Mouse (Mus musculus) E14TG2a.4 (cell line): ENCODE data around the gene Slc4a1ap.

ENCODE experiments used
- CTCF ChIP-seq: conservative IDR thresholded peaks from 2 replicates; pipeline ENCODE4 v1.5.1; 2014; ENCODE audit warnings: low read length
- POU5F1 ChIP-seq: IDR thresholded peaks from 2 replicates; pipeline ENCODE4 v1.6.1; 2014; ENCODE audit warnings: low read length, borderline replicate concordance

DNA sequence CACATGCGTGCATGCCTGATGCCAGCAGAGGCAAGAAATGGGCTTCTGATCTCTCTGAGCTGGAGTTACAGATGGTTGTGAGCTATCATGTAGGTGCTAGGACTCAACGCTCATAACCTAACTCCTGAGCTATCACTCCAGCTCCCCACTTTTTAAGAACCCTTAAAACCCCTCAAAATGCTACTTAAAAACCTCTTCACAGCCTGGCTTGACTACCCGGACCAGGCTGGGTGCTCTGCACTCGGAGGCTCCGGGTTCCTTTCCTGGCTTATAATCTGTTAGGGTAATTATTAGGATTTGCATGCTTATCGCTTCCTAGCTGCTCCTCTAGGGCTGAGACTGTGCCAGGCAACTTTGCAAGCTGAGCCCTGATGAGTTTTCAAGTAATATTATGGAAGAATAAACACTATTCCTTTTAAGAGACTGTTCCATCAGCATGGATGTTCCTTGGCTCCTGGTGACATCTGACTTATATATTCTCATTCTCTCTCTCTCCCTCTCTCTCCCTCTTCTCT, 70.7 kb downstream of the Slc4a1ap start:
- no peak for TF ChIP-seq CTCF
- TF ChIP-seq POU5F1 = no peak
